Mouse (Mus musculus) induced T-regulatory cell, adult 2 months (primary cell): ENCODE measurements around the gene Rev3l.
A peak's percentile ranks its signal among the peaks of the same experiment; 100 is the strongest.
"Not testable (repeated sequence)": the region's sequence is repeated elsewhere in the genome, so short reads cannot be mapped to it uniquely, and the experiment has no call there.

ENCODE experiments used
- DNase-seq: peaks from one replicate; pipeline ENCODE4 v3.0.0-alpha.2; 2012; ENCODE audit warnings: low read depth

The Rev3l gene

DNA sequence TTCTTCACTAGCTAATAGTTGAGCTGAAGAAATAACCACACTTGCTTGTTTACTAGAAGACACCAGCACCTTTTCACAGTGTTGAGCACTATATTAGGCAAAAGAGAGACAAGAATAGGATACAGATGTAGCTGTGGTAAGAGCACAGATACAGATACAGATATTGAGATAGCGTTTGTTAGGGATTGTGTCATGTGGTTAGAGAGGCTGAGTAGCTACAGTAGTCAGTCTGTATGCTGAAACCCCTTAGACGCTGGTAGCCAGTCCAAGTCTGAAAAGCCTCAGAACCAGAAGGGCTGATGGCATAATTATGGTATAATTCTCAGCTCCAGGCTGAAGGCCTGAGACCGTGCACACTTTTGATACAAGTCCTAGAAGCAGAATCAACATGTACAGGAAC is 53.3 kb downstream of the Rev3l start:
- no peak for DNase-seq

DNA sequence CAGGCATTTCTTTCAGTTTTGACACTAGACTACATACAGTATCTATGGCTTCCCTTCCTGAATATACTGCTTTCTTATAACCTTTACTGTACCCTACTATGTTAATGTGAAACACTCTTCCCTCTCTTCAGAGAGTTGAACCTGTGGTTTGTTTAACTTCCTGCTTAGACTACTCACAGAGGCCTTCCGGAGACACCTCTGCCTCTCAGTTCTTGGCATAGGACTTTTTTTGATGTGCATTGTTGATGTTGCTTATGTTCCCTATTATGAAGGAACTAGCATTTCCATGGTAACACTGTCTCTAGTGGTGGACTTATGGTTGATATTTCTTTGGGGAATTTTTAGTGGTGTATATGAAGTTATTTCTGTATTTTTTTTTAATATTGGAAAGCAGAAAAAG is 61.4 kb downstream of the Rev3l start:
- DNase-seq = peak; percentile 51

DNA sequence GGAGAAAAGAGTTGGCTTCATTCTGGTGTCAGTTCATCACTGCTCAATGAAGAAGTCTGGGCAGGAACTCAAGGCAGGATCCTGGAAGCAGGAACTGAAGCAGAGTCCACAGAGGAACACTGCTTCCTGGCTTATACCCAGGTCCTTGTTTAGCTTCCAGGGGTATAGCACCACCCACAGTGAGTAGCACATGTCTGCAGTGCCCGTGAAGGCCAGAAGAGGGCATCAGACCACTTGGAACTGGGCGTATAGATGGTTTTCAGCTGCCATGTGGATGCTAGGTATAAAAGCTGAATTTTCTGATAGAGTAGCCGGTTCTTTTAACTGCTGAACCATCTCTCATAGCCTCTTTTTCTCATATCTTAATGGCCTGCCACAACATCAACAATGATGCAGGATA is 79.6 kb downstream of the Rev3l start:
- DNase-seq = peak; percentile 71

DNA sequence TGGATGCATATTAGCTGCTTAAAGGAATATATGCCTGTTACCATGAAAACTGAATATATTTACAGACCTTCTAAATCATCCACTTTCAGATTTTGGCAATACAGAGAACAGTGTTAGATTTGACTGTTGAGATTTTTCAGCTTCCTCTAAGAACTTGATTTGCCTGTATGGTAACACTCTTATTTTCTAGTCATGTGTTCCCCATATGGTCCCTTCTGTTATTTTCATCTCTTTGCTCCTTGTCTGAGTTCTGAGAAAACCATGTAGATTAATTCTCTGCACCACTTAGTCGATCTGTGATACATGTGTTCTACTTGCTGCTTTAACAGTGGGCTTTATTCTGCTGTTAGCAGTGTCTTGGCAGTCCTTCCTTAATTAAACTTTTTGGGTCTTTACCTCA is 110.7 kb downstream of the Rev3l start:
- no peak for DNase-seq

DNA sequence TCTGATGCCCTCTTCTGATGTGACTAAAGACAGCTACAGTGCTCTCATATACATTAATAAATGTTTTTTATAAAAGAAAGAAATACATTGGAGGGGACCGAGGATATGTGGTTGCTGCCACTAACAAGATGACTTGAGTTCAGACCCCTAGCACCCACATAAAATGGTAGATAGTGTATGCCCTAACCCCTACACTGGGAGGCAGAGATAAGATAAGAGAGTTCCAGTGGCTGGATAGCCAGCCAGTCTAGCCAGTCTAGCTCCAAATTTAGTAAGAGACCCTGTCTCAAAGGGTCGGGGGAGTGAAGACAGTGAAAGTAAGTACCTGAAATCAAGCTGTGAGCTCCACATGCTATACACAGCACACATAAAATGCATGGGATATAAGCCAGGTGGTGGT is 133.6 kb downstream of the Rev3l start:
- no peak for DNase-seq

DNA sequence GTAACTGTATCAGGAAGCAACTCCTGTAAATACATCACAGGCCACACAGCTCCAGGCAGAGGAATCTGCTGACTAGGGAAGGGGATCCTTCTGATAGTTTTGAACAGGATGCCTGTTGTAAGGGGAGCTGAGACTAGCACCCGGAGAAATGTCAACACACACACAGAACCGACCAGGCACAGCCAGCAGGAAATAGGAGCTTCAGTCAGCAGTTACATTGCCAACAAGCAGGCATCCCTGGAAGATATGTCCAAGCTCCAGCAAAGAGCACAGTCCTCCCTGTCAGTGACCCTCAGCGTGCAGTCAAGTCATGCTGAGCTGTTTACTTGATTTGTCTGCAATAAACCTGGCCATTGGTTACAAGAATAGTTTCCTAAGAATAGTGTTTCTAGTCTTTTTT is 156.7 kb downstream of the Rev3l start:
- no peak for DNase-seq

DNA sequence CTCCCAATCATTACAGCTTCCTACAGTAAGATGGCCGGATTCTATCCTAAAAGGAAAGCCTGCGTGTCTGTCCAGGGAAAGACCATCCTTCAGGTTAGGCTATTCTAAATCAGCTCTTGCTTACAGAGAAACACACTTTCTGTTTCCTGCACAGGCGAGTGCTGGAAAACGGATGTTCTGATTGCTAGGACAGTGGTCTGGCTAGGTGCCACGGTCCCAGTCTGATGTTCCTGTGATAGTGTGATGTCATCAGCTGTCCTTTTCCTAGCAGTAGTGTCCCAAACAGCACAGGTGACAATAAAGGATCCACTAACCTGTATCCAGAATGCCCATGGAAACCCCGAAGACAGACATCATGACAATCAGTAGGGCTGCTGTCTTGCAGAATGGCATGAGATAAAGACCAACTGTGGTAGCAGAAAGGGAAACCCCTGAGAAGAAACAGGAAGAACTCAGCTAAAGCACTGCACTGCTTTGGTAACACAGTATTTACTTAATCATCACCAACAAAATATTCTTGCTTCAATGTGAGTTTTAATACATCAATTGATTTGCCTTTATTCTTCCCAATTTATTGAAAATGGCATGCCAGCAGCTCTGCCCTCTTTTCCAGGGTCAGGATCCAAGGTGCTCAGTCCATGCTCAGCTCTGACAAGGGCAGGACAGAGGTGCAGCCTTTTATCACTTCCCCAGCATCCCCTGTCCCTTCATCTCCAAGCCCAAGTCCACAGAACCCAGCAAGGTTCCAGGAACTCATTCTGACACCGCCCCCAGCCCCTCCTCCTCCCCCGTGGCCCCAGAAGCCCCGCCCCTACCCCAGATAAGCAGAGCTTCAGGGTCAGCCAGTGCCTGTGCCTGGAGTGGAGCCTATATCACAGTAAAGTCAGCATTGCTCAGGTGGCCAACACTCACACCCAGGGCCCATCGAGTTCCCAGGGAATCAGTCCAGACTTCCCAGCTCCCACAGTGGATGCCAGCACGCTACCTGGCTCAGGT is 162.1 kb downstream of the Rev3l start:
- DNase-seq = no peak

DNA sequence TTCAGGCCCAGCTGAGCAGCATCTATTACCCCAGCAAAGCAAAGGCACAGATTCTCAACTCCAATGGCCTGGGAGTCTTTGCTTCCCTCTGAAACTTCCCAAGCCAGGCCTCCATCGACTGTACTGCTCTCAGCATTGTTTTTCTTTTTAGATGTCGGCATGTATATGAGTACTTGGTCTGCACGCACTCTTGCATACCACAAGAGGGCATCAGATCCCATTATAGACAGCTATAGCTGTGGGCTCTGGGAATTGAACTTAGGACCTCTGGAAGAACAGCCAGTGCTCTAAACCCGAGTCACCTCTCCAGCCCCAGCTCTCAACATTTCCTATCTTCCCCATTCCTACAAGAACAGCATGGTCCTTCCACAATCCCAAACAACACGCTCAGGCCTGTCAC is 164.6 kb downstream of the Rev3l start:
- DNase-seq = peak; percentile 23

DNA sequence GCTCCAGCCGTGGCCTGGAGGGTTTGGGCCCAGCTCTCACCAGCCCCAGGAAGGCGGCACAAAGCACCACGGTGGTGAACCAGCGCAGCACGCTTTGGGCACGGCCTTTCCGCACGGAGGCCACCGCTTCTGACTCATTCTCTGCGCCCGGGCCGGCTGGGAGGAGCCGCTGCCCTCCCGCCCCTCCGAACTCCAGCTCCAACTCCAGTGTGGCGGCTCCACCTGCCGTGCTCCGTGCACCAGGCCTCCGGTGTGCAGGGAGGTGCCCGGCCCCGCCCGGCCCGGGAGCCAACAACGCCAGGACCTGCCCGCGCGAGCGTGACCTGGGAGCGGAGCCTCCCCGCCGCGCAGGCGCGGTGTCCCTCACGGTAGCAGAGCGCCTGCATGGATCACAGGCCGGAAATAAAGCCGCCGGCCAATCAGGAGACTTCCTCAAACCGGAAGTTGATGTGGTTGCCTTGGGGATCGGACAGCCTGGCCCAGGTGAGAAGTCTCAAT is 167.0 kb downstream of the Rev3l start, which contains the start of gene Mfsd4b4:
TSS of gene Mfsd4b4 (minus strand) at position 365 of the 498 bp plus-strand sequence.
- DNase-seq = peak; percentile 91

DNA sequence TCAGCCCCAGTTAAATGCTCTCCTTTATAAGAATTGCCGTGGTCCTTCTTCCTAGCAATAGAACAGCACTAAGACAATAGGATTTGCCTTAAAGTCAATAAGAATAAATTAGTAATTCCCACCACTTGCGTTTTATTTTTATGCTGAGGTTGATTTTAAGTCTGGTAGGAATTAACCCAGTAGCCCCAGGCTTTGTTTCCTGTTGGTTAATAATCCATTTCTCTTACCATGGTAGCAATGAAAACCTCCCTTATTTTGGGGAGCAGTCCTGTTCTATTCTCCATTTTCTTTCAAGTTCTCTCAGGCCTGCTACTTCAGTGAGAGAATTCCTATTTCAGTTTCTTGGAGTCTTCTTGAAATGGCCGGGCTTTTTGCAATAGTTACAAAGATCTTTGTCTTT is 172.3 kb downstream of the Rev3l start:
- DNase-seq = no peak

DNA sequence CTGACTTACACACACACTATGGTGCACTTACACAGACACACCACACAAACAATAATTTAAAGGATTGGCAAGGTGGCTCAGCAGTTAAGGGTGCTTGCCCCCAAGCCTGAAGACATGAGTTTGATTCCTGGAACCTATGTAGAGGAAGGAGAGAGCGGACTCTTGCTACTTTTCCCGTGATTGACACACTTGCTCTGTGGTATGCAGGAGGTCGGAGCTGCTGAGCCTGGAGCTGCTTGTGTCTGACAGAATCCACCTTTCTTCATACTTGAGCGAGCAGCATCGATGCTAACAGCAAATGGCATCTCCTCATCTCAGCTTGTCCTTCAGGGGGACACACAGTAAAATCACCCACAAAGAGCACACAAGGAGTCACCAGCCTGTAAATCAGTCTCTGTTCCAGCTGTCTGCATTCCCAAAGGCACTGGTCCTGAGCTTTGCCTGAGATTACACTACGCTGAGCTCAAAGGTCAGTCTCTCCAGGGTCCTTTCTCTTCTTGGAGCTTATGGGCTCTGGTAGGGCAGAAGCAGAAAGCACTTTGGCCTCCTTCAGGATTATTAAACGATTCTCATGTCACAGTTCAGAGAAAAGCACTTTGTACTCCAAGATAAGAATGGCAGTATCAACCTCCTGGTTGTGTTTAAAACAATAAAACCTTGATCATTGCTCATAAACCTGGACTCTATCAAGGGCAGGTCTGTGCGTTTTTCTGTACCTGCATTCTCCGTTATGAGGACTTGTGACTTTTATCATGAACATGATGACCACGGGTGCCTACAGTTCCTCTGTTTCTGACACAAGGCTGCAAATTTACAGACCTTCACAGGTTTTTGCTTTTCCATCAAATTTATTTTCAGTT is 175.1 kb downstream of the Rev3l start:
- DNase-seq = no peak

DNA sequence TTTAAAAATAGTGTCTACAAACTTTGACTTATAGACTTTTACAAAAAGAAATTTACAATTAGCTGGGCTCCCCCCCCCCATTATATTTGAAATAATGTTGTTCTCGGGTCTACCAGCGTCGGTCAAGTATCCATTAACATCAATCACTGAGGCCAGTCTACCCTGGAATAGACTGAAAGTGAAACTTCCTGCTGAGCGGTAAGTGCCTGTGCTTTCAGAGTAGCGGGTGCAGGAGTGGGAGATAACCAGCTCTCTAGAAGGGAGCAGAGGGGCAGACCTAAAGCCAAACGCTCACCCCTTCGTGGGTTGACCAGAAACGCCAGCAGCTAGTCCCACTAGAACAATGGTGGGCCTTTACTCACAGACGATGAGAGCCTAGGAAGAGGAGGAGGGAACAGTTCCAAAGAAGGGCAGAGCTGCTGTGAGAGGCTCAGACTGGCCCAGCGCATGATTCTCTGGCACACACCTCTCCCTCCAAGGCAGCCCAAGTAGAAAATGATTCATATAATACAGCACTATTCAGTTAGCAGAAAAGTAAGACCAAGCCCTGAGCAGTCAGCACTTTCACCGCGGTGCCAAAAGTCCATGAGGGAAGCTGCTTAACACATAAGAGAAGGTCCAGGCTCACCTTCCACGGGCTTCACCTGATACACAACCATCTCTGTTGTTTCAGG is 177.0 kb downstream of the Rev3l start:
- DNase-seq = peak; percentile 41

DNA sequence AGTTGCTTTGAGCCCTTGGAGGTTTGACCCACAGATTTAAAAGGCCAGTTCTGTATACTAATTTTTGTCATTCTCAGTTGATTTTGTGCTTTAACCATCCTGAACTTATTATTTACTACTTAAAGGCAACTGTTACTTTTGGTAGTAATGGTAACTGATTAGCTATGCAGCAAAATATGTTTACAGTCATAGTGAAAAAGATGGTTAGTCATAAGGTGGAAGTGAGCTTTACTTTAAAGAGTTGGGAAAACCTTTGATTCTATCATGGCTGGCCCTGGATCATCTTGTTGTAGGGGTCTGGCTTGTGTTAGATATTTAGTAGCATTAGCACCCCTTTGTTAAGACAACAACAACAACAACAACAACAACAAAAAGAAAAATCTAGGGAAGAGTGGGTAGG is 180.7 kb downstream of the Rev3l start:
- no peak for DNase-seq

DNA sequence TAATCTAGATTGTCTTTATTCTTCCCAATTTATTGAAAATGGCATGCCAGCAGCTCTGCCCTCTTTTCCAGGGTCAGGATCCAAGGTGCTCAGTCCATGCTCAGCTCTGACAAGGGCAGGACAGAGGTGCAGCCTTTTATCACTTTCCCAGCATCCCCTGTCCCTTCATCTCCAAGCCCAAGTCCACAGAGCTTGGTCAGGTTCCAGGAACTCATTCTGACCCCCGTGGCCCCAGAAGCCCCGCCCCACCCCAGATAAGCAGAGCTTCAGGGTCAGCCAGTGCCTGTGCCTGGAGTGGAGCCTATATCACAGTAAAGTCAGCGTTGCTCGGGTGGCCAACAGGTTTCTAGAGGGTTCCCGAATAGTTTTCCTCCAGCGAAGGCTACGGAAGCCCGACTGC is 192.6 kb downstream of the Rev3l start:
- not testable (repeated sequence) for DNase-seq
